Mouse (Mus musculus) MEL (cell line): ENCODE measurements around the gene Asns.

ENCODE experiments used
- CHD1 ChIP-seq: IDR thresholded peaks from 2 replicates; pipeline ENCODE4 v1.6.1; 2012; ENCODE audit warnings: low read depth, mild to moderate bottlenecking, inconsistent platforms, low read length, improper control_type of control experiment
- CTCF ChIP-seq, 3 experiments: IDR thresholded peaks in 2 of 3; conservative IDR thresholded peaks in 1 of 3; 2 replicates each; pipeline ENCODE4 v1.5.1; 2011 to 2012; ENCODE audit warnings: low read length in 3 of 3, low read depth in 2 of 3, mild to moderate bottlenecking in 2 of 3, improper control_type of control experiment in 1 of 3, inconsistent platforms in 1 of 3, mixed read lengths in 1 of 3, moderate library complexity in 1 of 3; ENCODE audit not compliant: control insufficient read depth in 1 of 3, insufficient read depth in 1 of 3, poor library complexity in 1 of 3, severe bottlenecking in 1 of 3
- E2F4 ChIP-seq: IDR thresholded peaks from 2 replicates; pipeline ENCODE4 v1.6.1; 2011; ENCODE audit warnings: low read depth, low read length, improper control_type of control experiment, borderline replicate concordance
- EP300 ChIP-seq, 2 experiments: IDR thresholded peaks; 2 replicates each; pipeline ENCODE4 v1.6.1; 2011; ENCODE audit warnings: improper control_type of control experiment in 2 of 2, low read length in 2 of 2, low read depth in 1 of 2, mild to moderate bottlenecking in 1 of 2
- GATA1 ChIP-seq: IDR thresholded peaks from 2 replicates; pipeline ENCODE4 v1.6.1; 2011; ENCODE audit warnings: low read depth, low read length, improper control_type of control experiment
- HCFC1 ChIP-seq: IDR thresholded peaks from 2 replicates; pipeline ENCODE4 v1.6.1; 2012; ENCODE audit warnings: low read depth, mild to moderate bottlenecking, inconsistent platforms, low read length, improper control_type of control experiment, moderate library complexity
- JUND ChIP-seq: IDR thresholded peaks from 2 replicates; pipeline ENCODE4 v1.6.1; 2011; ENCODE audit warnings: low read depth, mild to moderate bottlenecking, improper control_type of control experiment, low read length
- POLR2A ChIP-seq, 2 experiments: IDR thresholded peaks; 2 replicates each; pipeline ENCODE4 v1.6.1; 2011 to 2012; ENCODE audit warnings: low read length in 2 of 2, mild to moderate bottlenecking in 2 of 2, control low read depth in 1 of 2, improper control_type of control experiment in 1 of 2, low read depth in 1 of 2, moderate library complexity in 1 of 2; ENCODE audit not compliant: control insufficient read depth in 1 of 2, insufficient read depth in 1 of 2, poor library complexity in 1 of 2
- TAL1 ChIP-seq: IDR thresholded peaks from 2 replicates; pipeline ENCODE4 v1.6.1; 2012; ENCODE audit warnings: mild to moderate bottlenecking, inconsistent platforms, low read length, moderate library complexity, mixed read lengths
- ZNF384 ChIP-seq: IDR thresholded peaks from 2 replicates; pipeline ENCODE4 v1.6.1; 2012; ENCODE audit warnings: low read depth, mild to moderate bottlenecking, inconsistent platforms, low read length, improper control_type of control experiment

DNA sequence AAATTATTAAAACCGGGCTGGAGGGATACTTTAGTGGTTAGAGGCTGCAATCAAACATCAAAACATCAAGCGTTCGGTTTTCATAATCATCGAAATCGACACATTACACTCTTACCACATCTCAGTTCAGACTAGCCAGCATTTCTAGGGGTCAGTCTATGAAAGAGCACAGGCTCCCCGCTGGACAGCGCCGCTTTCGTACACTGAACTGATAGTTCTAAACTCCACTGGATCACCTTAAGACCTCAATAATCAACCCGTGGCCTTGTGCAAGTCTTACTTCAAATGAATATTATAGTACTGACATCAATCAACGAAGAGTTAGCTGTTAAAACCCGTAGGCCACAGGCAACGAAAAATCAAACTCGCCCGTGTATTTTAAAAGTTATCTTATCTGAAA is 1.0 kb downstream of the Asns start:
- TF ChIP-seq EP300 (IDR thresholded peaks at IDR 0.05; ENCODE audit: low read depth in 1 of 2, low read length in 2 of 2) (no peak), GATA1 (no peak), TAL1 (no peak), JUND (no peak), CTCF (IDR thresholded peaks at IDR 0.05 in 2 of 3, conservative IDR thresholded peaks at IDR 0.05 in 1 of 3; ENCODE audit: control insufficient read depth in 1 of 3, insufficient read depth in 1 of 3, low read depth in 2 of 3, low read length in 3 of 3, poor library complexity in 1 of 3, severe bottlenecking in 1 of 3) (no peak), ZNF384 (no peak), POLR2A (IDR thresholded peaks at IDR 0.05; ENCODE audit: control insufficient read depth in 1 of 2, insufficient read depth in 1 of 2, low read depth in 1 of 2, low read length in 2 of 2, poor library complexity in 1 of 2) (no peak), E2F4 (no peak), HCFC1 (no peak), CHD1 (no peak)
